Mouse (Mus musculus) lung, postnatal 14 days (tissue): Measurements from ENCODE around the gene Cfap97.
"Not testable (repeated sequence)": the region's sequence is repeated elsewhere in the genome, so short reads cannot be mapped to it uniquely, and the experiment has no call there.

Source experiments
- DNase-seq: peaks from one replicate; pipeline ENCODE4 v3.0.0; 2021

The Cfap97 gene

DNA sequence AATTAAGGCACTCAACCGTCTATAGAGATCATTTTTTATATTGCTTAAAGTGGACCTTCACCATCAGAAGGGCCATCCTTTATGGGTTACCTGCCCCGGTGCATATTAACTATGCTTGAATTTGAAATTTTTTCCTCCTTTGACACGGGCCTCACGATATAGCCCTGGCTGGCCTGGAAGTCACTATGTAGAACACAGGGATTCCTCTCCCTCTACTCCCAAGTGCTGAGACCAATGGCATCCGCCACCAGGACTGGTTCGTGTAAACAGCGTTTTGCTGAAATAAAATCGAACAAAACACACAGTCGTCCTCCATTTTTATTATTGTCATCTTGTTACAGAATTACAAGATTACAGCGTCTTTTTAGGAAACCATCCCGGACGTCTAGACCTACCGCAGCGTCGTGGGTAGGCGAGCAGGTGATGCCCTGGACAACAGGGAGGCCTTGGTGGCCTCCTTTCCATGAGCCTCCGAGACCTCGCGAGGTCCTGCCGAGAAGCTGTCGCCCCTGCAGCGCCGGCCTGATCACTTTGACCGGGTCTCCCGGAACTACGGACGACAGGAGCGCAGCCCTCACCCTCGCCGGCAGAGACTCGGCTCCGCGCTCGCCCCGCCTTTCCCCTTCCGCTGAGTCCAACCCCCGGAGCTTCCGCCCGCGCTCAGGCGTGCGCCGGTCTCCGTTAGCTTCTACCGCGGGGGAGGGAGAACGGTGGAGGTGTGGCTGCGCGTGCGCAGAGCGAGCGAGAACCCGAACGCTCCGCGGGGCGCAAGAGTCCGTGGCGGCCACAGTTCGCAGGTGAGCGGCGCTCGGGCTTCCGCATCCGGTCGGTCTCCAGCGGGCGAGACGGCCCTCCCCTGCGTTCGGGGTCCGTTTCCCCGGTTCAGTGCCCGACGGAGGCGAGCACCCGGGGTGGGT, 11.6 kb downstream of the Cfap97 start:
- DNase-seq: peak; percentile 97

- DNase-seq: no peak
Observed at GRCm38 (mm10) chr8:46163870-46164190, 12.3 kb downstream of the Cfap97 start.

DNA sequence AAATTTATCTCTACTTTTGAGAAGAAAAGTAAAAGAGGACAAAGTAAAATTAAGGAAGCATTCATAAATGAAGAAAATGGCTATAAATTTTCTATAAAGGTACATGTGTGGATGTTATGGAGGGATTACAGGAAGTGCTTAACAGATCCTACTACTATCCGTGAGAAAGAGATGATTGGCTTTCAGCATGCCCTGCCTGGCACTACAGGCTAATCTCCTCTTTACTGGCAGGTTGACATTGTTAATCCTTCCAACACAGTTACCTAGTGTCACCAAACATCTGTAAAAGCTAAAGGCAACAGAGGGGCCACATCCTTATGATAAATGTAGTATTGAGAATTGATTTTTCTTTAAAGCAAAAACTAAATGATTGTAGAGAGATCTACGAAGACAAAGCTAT, 22.1 kb downstream of the Cfap97 start:
- DNase-seq: no peak

DNA sequence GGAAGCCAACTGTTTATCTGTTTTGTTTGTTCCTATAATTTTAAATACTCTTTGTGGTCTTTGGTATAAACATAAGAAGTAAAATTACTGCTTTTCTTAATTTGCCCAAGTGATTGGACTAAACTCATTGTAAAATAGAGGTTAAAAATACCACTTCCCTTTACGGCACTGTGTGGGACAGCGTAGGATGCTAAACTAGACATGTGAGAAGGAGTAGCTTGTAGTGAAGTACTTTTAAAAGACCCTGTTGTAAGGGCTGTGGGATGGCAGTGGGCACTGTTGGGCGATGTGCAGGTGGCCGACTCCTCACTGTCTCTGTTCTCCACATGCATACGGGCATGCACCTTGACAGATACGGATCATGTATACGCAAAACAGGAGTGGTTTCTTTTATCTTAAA, 28.6 kb downstream of the Cfap97 start:
- no peak for DNase-seq

- DNase-seq: peak; percentile 75
Observed at GRCm38 (mm10) chr8:46185361-46185760, 33.8 kb downstream of the Cfap97 start.

GRCm38 (mm10) chr8:46193100-46193499, 41.5 kb downstream of the Cfap97 start:
- no peak for DNase-seq

- no peak for DNase-seq
Observed at GRCm38 (mm10) chr8:46196877-46197276, 45.3 kb downstream of the Cfap97 start.

- DNase-seq: no peak
Observed at GRCm38 (mm10) chr8:46197673-46198072, 46.1 kb downstream of the Cfap97 start.

DNA sequence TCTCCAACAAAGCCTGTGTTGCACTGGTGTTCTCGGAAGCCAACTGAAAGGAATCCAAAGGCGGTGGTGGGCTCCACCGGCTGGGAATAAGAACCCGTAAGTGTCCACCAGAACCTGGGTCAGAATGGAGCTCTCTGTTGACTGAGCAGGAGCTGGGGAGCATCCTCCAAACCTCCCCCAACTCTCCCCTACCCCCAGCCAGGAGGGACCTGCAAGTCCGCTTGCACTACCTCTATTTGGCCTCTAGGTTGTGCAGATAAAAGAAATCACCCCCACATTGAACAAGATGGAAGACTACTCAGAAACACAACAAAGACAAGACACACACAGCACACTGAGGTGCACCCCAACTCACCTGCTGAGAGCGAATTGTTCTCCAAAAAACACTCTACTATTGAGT, 50.8 kb downstream of the Cfap97 start:
- no peak for DNase-seq

DNA sequence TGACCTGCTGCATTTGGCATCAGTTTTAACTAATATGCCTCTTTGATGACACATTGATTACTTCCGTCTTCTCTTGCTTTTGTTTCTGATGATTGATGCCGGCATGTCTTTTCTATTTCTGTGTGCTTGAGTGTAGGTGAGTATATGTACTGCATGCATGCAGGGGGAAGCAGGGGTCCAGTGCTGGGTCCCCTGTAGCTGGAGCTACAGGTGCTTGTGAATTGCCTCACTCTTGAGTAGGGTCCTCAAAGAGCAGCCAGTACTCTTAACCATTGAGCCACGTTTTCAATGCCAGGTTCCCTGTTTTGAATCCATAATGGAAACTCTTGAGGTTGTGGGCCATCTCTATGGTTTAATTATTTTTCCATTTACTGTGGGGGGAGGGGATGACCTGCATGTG, 52.7 kb downstream of the Cfap97 start:
- no peak for DNase-seq

- DNase-seq: no peak
Observed at GRCm38 (mm10) chr8:46204974-46205640, 53.5 kb downstream of the Cfap97 start.

DNA sequence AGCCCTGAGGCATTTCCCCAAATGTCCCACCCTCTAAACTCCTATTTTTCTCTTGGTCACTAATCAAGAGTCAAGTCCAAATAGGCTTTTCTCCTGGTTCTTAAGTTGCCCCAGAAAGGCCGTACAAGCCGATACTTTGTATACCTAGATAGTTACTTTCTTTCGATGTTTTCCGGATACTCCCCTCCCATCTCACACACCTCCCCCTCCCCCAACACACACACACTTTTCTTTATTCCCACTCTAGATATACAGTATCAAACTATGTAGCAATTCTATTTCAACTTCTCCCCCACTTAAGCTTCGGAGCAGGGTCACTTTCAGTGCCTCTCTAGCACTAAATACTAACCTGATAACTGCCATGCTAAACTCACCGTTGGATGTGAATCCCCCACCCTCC, 54.5 kb downstream of the Cfap97 start:
- no peak for DNase-seq

DNA sequence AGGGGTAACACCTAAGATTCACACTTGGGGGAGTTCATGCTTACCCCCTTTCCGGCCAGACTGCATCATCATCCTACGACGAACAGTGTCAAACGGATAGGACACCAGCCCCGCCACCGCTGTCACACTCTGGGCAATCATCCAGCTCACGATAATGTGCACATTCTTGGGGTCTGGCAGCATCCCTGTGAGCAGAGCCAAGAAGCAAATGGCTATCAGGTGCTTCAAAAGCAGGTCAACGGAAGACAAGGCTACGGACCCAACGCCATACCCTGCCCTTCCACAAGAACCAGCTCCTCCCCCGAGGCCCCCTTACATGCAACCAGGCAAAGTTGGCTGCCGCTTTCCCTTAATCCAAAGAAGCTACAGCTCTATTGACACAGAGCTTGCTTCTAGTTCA, 56.8 kb downstream of the Cfap97 start:
- peak; percentile 24 for DNase-seq

DNA sequence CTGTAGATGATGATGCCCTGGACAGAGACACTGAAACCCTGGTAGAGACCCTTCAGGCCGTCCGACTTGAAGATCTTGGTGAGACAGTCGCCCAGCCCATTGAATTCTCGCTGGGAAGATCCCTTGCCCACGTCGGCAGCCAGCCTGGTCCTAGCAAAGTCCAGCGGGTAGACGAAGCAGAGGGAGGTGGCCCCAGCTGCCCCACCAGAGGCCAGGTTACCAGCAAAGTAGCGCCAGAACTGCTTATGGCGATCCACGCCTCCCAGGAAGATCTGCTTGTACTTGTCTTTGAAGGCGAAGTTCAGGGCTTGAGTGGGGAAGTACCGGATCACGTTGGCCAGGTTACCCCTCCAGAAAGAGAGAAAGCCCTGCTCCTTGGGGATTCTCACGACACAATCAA, 57.5 kb downstream of the Cfap97 start:
- no peak for DNase-seq

- peak; percentile 98 for DNase-seq
Observed at GRCm38 (mm10) chr8:46210404-46211315, 59.1 kb downstream of the Cfap97 start, which contains the start of gene Slc25a4. Gene Slc25a4 (minus strand): TSS chr8:46211284.

- DNase-seq: no peak
Observed at GRCm38 (mm10) chr8:46211611-46212071, 60.1 kb downstream of the Cfap97 start.

- DNase-seq: no peak
Observed at GRCm38 (mm10) chr8:46212194-46212593, 60.6 kb downstream of the Cfap97 start.

GRCm38 (mm10) chr8:46213971-46214480, 62.5 kb downstream of the Cfap97 start:
- no peak for DNase-seq

GRCm38 (mm10) chr8:46216838-46217237, 65.3 kb downstream of the Cfap97 start:
- peak; percentile 36 for DNase-seq

- DNase-seq: no peak
Observed at GRCm38 (mm10) chr8:46220566-46220965, 69.0 kb downstream of the Cfap97 start.

GRCm38 (mm10) chr8:46225501-46225900, 73.9 kb downstream of the Cfap97 start:
- no peak for DNase-seq

DNA sequence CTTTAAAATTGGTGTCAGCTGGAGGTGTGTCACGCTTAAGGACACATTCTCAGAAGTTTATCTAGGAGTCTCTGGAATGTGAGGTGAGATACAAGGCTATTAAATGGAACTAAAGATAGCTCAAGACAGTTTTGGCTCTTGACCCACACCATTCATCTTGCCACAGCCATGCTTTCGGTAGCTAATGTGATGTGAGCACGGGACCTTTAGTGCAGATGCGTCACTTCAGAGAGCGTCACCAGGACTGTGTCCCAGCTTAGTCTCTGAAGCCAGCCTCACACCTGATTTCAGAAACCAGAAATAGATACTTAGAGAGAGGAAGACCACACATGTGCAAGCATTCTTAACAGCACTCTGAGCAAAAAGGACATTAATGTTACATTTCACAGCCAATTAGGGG, 75.1 kb downstream of the Cfap97 start:
- no peak for DNase-seq

GRCm38 (mm10) chr8:46231968-46232367, 80.4 kb downstream of the Cfap97 start:
- not testable (repeated sequence) for DNase-seq
